30 mouse cellular contexts compared by ENCODE assay signal in genomic region chr1:150009134-150009533, GRCm38 (mm10). TPM values are rescaled to one million over a fixed set of nuclear protein-coding genes. Genes with fewer than 3 reads are reported as not detected.
DNase-seq lines count a peak whose midpoint lies in the region; ATAC-seq and TF ChIP-seq lines count a peak whose summit lies in the region.
"Had no signal": no experiment of that assay in that cellular context is flagged by ENCODE, and none has a peak within 500 bp of the region (broad histone marks: within the 10 kb centered on the region; RNA-seq: fewer than 3 reads in every experiment).

No protein-coding gene starts in this region.

- no peak for TF ChIP-seq CTCF in lung, postnatal 0 days (IDR thresholded peaks at IDR 0.05)

- H3K9me3 ChIP-seq in embryonic facial prominence, embryonic 12.5 days, result no peaks in the 10 kb centered on the region
- no peaks in the 10 kb centered on the region for H3K9me3 ChIP-seq in embryonic facial prominence, embryonic 10.5 days
- no peaks in the 10 kb centered on the region for H3K9me3 ChIP-seq in limb, embryonic 11.5 days (ENCODE audit: control insufficient read depth, low read length)
- no peaks in the 10 kb centered on the region for H3K9me3 ChIP-seq in limb, embryonic 10.5 days (replicated peaks)
- no peaks in the 10 kb centered on the region for H3K9me3 ChIP-seq in lung, postnatal 0 days (ENCODE audit: low read length)
- H3K9me3 ChIP-seq: forebrain, embryonic 12.5 days; heart, embryonic 10.5 days; heart, embryonic 15.5 days; intestine, embryonic 15.5 days; limb, embryonic 15.5 days; liver, embryonic 13.5 days; megakaryocyte, embryonic 14.5 days; neural tube, embryonic 13.5 days had no signal

- peak; percentile 15; the same call in 1 of the 2 replicates for ATAC-seq in embryonic facial prominence, embryonic 12.5 days (ENCODE audit: insufficient number of reproducible peaks, insufficient read depth, low FRiP score, low TSS enrichment)
- ATAC-seq in limb, embryonic 11.5 days (ENCODE audit: insufficient number of reproducible peaks, low FRiP score, low TSS enrichment, low read depth), result 0 out of 2 replicates have a peak, but pooled peaks have one; percentile 27
- peak; percentile 72 for ATAC-seq in lung, postnatal 0 days
- ATAC-seq: hindbrain, postnatal 0 days; intestine, embryonic 15.5 days had no signal

- no peak overlapping the region for H3K9ac ChIP-seq in embryonic facial prominence, embryonic 12.5 days
- H3K9ac ChIP-seq in limb, embryonic 11.5 days (ENCODE audit: low read length), result no peak overlapping the region
- no peak overlapping the region for H3K9ac ChIP-seq in lung, postnatal 0 days (replicated peaks; ENCODE audit: low read depth)
- H3K9ac ChIP-seq: forebrain, embryonic 12.5 days; heart, embryonic 15.5 days; intestine, embryonic 15.5 days; limb, embryonic 15.5 days; liver, embryonic 13.5 days; neural tube, embryonic 13.5 days had no signal

- no peaks in the 10 kb centered on the region for H3K27me3 ChIP-seq in embryonic facial prominence, embryonic 12.5 days
- H3K27me3 ChIP-seq in embryonic facial prominence, embryonic 10.5 days (replicated peaks; ENCODE audit: low read depth, poor library complexity, severe bottlenecking), result no peaks in the 10 kb centered on the region
- H3K27me3 ChIP-seq in limb, embryonic 11.5 days (ENCODE audit: control insufficient read depth, insufficient read depth, low read length), result no peaks in the 10 kb centered on the region
- H3K27me3 ChIP-seq in limb, embryonic 10.5 days (ENCODE audit: low read depth, poor library complexity, severe bottlenecking), result no peaks in the 10 kb centered on the region
- no peaks in the 10 kb centered on the region for H3K27me3 ChIP-seq in lung, postnatal 0 days (replicated peaks; ENCODE audit: insufficient read depth, low read length)
- H3K27me3 ChIP-seq: CH12.LX; forebrain, embryonic 12.5 days; heart, embryonic 15.5 days; intestine, embryonic 15.5 days; limb, embryonic 15.5 days; liver, embryonic 13.5 days; megakaryocyte, embryonic 14.5 days; neural tube, embryonic 13.5 days had no signal

- H3K4me2 ChIP-seq in embryonic facial prominence, embryonic 12.5 days (replicated peaks), result no peak overlapping the region
- H3K4me2 ChIP-seq in limb, embryonic 11.5 days (ENCODE audit: low read depth, severe bottlenecking), result no peak overlapping the region
- H3K4me2 ChIP-seq in lung, postnatal 0 days (replicated peaks; ENCODE audit: low read depth, low read length), result no peak overlapping the region
- H3K4me2 ChIP-seq: forebrain, embryonic 12.5 days; heart, embryonic 15.5 days; intestine, embryonic 15.5 days; limb, embryonic 15.5 days; liver, embryonic 13.5 days; neural tube, embryonic 13.5 days had no signal

- TF ChIP-seq EP300 in lung, postnatal 0 days (IDR thresholded peaks at IDR 0.05), result no peak

- 89% methylated on average over 9 of the region's 9 CpGs for WGBS in embryonic facial prominence, embryonic 12.5 days
- WGBS in embryonic facial prominence, embryonic 10.5 days, result 90% methylated on average over 9 of the region's 9 CpGs
- 95% methylated on average over 9 of the region's 9 CpGs for WGBS in limb, embryonic 11.5 days
- WGBS in limb, embryonic 10.5 days, result 92% methylated on average over 9 of the region's 9 CpGs
- WGBS in lung, postnatal 0 days, result 86% methylated on average over 9 of the region's 9 CpGs

- H3K36me3 ChIP-seq in embryonic facial prominence, embryonic 12.5 days, result no peaks in the 10 kb centered on the region
- no peaks in the 10 kb centered on the region for H3K36me3 ChIP-seq in embryonic facial prominence, embryonic 10.5 days (replicated peaks)
- no peaks in the 10 kb centered on the region for H3K36me3 ChIP-seq in limb, embryonic 11.5 days (ENCODE audit: control insufficient read depth, insufficient read depth, low read length)
- no peaks in the 10 kb centered on the region for H3K36me3 ChIP-seq in limb, embryonic 10.5 days
- no peaks in the 10 kb centered on the region for H3K36me3 ChIP-seq in lung, postnatal 0 days (ENCODE audit: insufficient read depth, low read length)
- H3K36me3 ChIP-seq: forebrain, embryonic 12.5 days; heart, embryonic 10.5 days; heart, embryonic 15.5 days; intestine, embryonic 15.5 days; limb, embryonic 15.5 days; liver, embryonic 13.5 days; neural tube, embryonic 13.5 days had no signal

- no peaks in the 10 kb centered on the region for H3K4me1 ChIP-seq in embryonic facial prominence, embryonic 12.5 days
- no peaks in the 10 kb centered on the region for H3K4me1 ChIP-seq in embryonic facial prominence, embryonic 10.5 days
- H3K4me1 ChIP-seq in limb, embryonic 11.5 days (ENCODE audit: control insufficient read depth, insufficient read depth, low read length), result no peaks in the 10 kb centered on the region
- no peaks in the 10 kb centered on the region for H3K4me1 ChIP-seq in limb, embryonic 10.5 days
- H3K4me1 ChIP-seq in lung, postnatal 0 days (ENCODE audit: insufficient read depth, low read depth, low read length), result no peaks in the 10 kb centered on the region
- H3K4me1 ChIP-seq: forebrain, embryonic 12.5 days; heart, embryonic 10.5 days; heart, embryonic 15.5 days; intestine, embryonic 15.5 days; limb, embryonic 15.5 days; liver, embryonic 13.5 days; neural tube, embryonic 13.5 days had no signal

- H3K27ac ChIP-seq in embryonic facial prominence, embryonic 12.5 days, result no peak overlapping the region
- no peak overlapping the region for H3K27ac ChIP-seq in embryonic facial prominence, embryonic 10.5 days (replicated peaks)
- H3K27ac ChIP-seq in limb, embryonic 11.5 days (replicated peaks; ENCODE audit: low read depth, low read length), result no peak overlapping the region
- no peak overlapping the region for H3K27ac ChIP-seq in limb, embryonic 10.5 days
- no peak overlapping the region for H3K27ac ChIP-seq in lung, postnatal 0 days (ENCODE audit: low read length)
- H3K27ac ChIP-seq: forebrain, embryonic 12.5 days; heart, embryonic 10.5 days; heart, embryonic 15.5 days; hindbrain, postnatal 0 days; intestine, embryonic 15.5 days; layer of hippocampus, adult 2 months; left cerebral cortex, adult 2 months; limb, embryonic 15.5 days; liver, embryonic 13.5 days; neural tube, embryonic 13.5 days; stomach, postnatal 0 days had no signal

- no peak for DNase-seq in embryonic facial prominence, embryonic 10.5 days (ENCODE audit: low spot score)
- DNase-seq in limb, embryonic 11.5 days (ENCODE audit: low spot score), result no peak
- no peak for DNase-seq in limb, embryonic 10.5 days (ENCODE audit: low spot score)
- DNase-seq in lung, postnatal 0 days (ENCODE audit: low spot score), result peak; percentile 22
- DNase-seq in lung, adult 18-20 months, result no peak
- DNase-seq in R1 (ENCODE audit: low read depth, low spot score), result peak; percentile 8
- no peak for DNase-seq in urinary bladder, postnatal 10 days (ENCODE audit: low spot score)
- DNase-seq: adrenal gland, postnatal 10 days; cerebellum, adult 8-10 months; cerebellum, postnatal 25 days; gastrocnemius, postnatal 10 days; kidney, adult 8-10 months; kidney, postnatal 36 days; liver, embryonic 13.5 days; lung, postnatal 4 days; right cerebral cortex, postnatal 4 days; thymus, postnatal 4 days had no signal

- no peak overlapping the region for H3K4me3 ChIP-seq in embryonic facial prominence, embryonic 12.5 days
- no peak overlapping the region for H3K4me3 ChIP-seq in embryonic facial prominence, embryonic 10.5 days
- no peak overlapping the region for H3K4me3 ChIP-seq in limb, embryonic 11.5 days (ENCODE audit: low read depth, low read length)
- H3K4me3 ChIP-seq in limb, embryonic 10.5 days, result no peak overlapping the region
- H3K4me3 ChIP-seq in lung, postnatal 0 days (ENCODE audit: low read depth, low read length), result no peak overlapping the region
- H3K4me3 ChIP-seq: forebrain, embryonic 12.5 days; heart, embryonic 10.5 days; heart, embryonic 15.5 days; intestine, embryonic 15.5 days; layer of hippocampus, adult 2 months; left cerebral cortex, adult 2 months; limb, embryonic 15.5 days; liver, embryonic 13.5 days; megakaryocyte, embryonic 14.5 days; neural tube, embryonic 13.5 days had no signal

RNA-seq across cellular contexts. Expression of gene Pla2g4a, which starts 48.0 kb away (rescaled TPM):
- polyA plus RNA-seq in embryonic facial prominence, embryonic 12.5 days (2016; fragmentation: Nextera tagmentation; extraction: Ambion mirVana), result 15.3 and 15.4 TPM in 2 replicates
- polyA plus RNA-seq in embryonic facial prominence, embryonic 10.5 days (2016; fragmentation: Nextera tagmentation; extraction: Ambion mirVana), result 14.3 and 16.0 TPM in 2 replicates
- 10.0 and 11.9 TPM in 2 replicates for polyA plus RNA-seq in limb, embryonic 11.5 days (2014; fragmentation: Nextera tagmentation; extraction: Ambion mirVana)
- polyA plus RNA-seq in limb, embryonic 10.5 days (2016; fragmentation: Nextera tagmentation; extraction: Ambion mirVana), result 6.8 and 8.7 TPM in 2 replicates
- 12.9 and 13.5 TPM in 2 replicates for polyA plus RNA-seq in lung, postnatal 0 days (2015; fragmentation: Nextera tagmentation; extraction: Ambion mirVana)

Comparison
In these comparisons a context has a peak if more than half of its experiments do, and no peak if none do; other contexts are left out.
1. DNase-seq: peak in lung, postnatal 0 days (single experiment) and R1 (single experiment); none in embryonic facial prominence, embryonic 10.5 days (single experiment), limb, embryonic 11.5 days (single experiment), limb, embryonic 10.5 days (single experiment), lung, adult 18-20 months (0 of 2) and urinary bladder, postnatal 10 days (single experiment).
2. ATAC-seq: peak in every context shown above with its lines; median percentile 72 in lung, postnatal 0 days; 27 in limb, embryonic 11.5 days; 15 in embryonic facial prominence, embryonic 12.5 days.